In genomic region chr8:117712226-117712625, GRCm38 (mm10) we compare ENCODE assay signal across 29 mouse cellular contexts. TPM values are rescaled to one million over a fixed set of nuclear protein-coding genes. Genes with fewer than 3 reads are reported as not detected.
DNase-seq lines count a peak whose midpoint lies in the region; ATAC-seq and TF ChIP-seq lines count a peak whose summit lies in the region.
"Had no signal": no experiment of that assay in that cellular context is flagged by ENCODE, and none has a peak within 500 bp of the region (broad histone marks: within the 10 kb centered on the region; RNA-seq: fewer than 3 reads in every experiment).

No protein-coding gene starts in this region.

- TF ChIP-seq POLR2A in brain, embryonic 14.5 days (IDR thresholded peaks at IDR 0.05; ENCODE audit: borderline replicate concordance, extremely low read depth, insufficient read depth, insufficient read length, poor library complexity, severe bottlenecking) = no peak

- no peak overlapping the region for H3K27ac ChIP-seq in hindbrain, embryonic 11.5 days (ENCODE audit: low read depth, low read length)
- H3K27ac ChIP-seq in hindbrain, embryonic 16.5 days (ENCODE audit: low read depth, low read length) = no peak overlapping the region
- no peak overlapping the region for H3K27ac ChIP-seq in midbrain, embryonic 11.5 days (ENCODE audit: low read depth, low read length)
- H3K27ac ChIP-seq in midbrain, embryonic 16.5 days (ENCODE audit: low read length) = no peak overlapping the region
- no peak overlapping the region for H3K27ac ChIP-seq in embryonic facial prominence, embryonic 13.5 days
- no peak overlapping the region for H3K27ac ChIP-seq in kidney, embryonic 14.5 days (ENCODE audit: low read depth, low read length)
- H3K27ac ChIP-seq: heart, embryonic 15.5 days; hindbrain, embryonic 15.5 days; intestine, embryonic 15.5 days; liver, embryonic 14.5 days; neural tube, embryonic 12.5 days had no signal

- H3K36me3 ChIP-seq in hindbrain, embryonic 11.5 days (ENCODE audit: control insufficient read depth, insufficient read depth, low read length) = no peaks in the 10 kb centered on the region
- no peaks in the 10 kb centered on the region for H3K36me3 ChIP-seq in hindbrain, embryonic 16.5 days (ENCODE audit: control insufficient read depth, insufficient read depth, low read length)
- H3K36me3 ChIP-seq in midbrain, embryonic 11.5 days (ENCODE audit: control insufficient read depth, insufficient read depth, low read length) = no peaks in the 10 kb centered on the region
- no peaks in the 10 kb centered on the region for H3K36me3 ChIP-seq in midbrain, embryonic 16.5 days (ENCODE audit: control insufficient read depth, insufficient read depth, low read length)
- no peaks in the 10 kb centered on the region for H3K36me3 ChIP-seq in embryonic facial prominence, embryonic 13.5 days
- H3K36me3 ChIP-seq in kidney, embryonic 14.5 days (ENCODE audit: control insufficient read depth, insufficient read depth, low read length) = no peaks in the 10 kb centered on the region
- H3K36me3 ChIP-seq: heart, embryonic 15.5 days; hindbrain, embryonic 15.5 days; intestine, embryonic 15.5 days; neural tube, embryonic 12.5 days had no signal

- no peak for ATAC-seq in hindbrain, embryonic 11.5 days (ENCODE audit: low FRiP score)
- no peak for ATAC-seq in hindbrain, embryonic 16.5 days
- ATAC-seq in midbrain, embryonic 11.5 days (ENCODE audit: low FRiP score) = no peak
- no peak for ATAC-seq in midbrain, embryonic 16.5 days
- ATAC-seq in embryonic facial prominence, embryonic 13.5 days (ENCODE audit: insufficient number of reproducible peaks, insufficient read depth, low FRiP score, low TSS enrichment, low read depth) = 0 out of 2 replicates have a peak, but pooled peaks have one; percentile 32
- ATAC-seq in kidney, embryonic 14.5 days (ENCODE audit: low FRiP score, low TSS enrichment) = no peak
- ATAC-seq: forebrain, postnatal 0 days; intestine, embryonic 15.5 days had no signal

- H3K4me2 ChIP-seq in hindbrain, embryonic 11.5 days (replicated peaks; ENCODE audit: low read depth, low read length) = no peak overlapping the region
- no peak overlapping the region for H3K4me2 ChIP-seq in hindbrain, embryonic 16.5 days (ENCODE audit: low read length)
- H3K4me2 ChIP-seq in midbrain, embryonic 11.5 days = no peak overlapping the region
- no peak overlapping the region for H3K4me2 ChIP-seq in midbrain, embryonic 16.5 days (ENCODE audit: low read length)
- H3K4me2 ChIP-seq in embryonic facial prominence, embryonic 13.5 days = no peak overlapping the region
- no peak overlapping the region for H3K4me2 ChIP-seq in kidney, embryonic 14.5 days (replicated peaks; ENCODE audit: low read depth, low read length)
- H3K4me2 ChIP-seq: heart, embryonic 15.5 days; hindbrain, embryonic 15.5 days; intestine, embryonic 15.5 days; neural tube, embryonic 12.5 days had no signal

- no peak for TF ChIP-seq CTCF in brain, embryonic 14.5 days (IDR thresholded peaks at IDR 0.05; ENCODE audit: borderline replicate concordance, extremely low read depth, insufficient read depth, insufficient read length)

- WGBS in hindbrain, embryonic 11.5 days = 53% methylated on average over 5 of the region's 5 CpGs
- WGBS in hindbrain, embryonic 16.5 days = 31% methylated on average over 5 of the region's 5 CpGs
- 83% methylated on average over 5 of the region's 5 CpGs for WGBS in midbrain, embryonic 11.5 days
- WGBS in midbrain, embryonic 16.5 days = 50% methylated on average over 5 of the region's 5 CpGs
- 24% methylated on average over 5 of the region's 5 CpGs for WGBS in embryonic facial prominence, embryonic 13.5 days
- 51% methylated on average over 5 of the region's 5 CpGs for WGBS in kidney, embryonic 14.5 days

- DNase-seq in hindbrain, embryonic 11.5 days (ENCODE audit: low spot score) = peak; percentile 12
- DNase-seq in midbrain, embryonic 11.5 days (ENCODE audit: low spot score, missing footprints) = peak; percentile 73
- DNase-seq in brain, embryonic 14.5 days (ENCODE audit: low read depth) = peak; percentile 29
- no peak for DNase-seq in natural killer cell, adult 2 months (ENCODE audit: low spot score in 2 of 2)
- DNase-seq: adrenal gland, postnatal 36 days; cerebellum, adult 11 months; cerebellum, adult 9-11 months; forebrain, postnatal 0 days; gastrocnemius, postnatal 36 days; heart, postnatal 4 days; kidney, adult 8-10 months; kidney, postnatal 14 days; lung, postnatal 14 days; right cerebral cortex, postnatal 25 days; thymus, adult 18-20 months; thymus, postnatal 4 days had no signal

- H3K9ac ChIP-seq in hindbrain, embryonic 11.5 days (ENCODE audit: low read depth, low read length) = no peak overlapping the region
- H3K9ac ChIP-seq in hindbrain, embryonic 16.5 days (ENCODE audit: low read depth, low read length) = no peak overlapping the region
- H3K9ac ChIP-seq in midbrain, embryonic 11.5 days (ENCODE audit: low read length) = no peak overlapping the region
- no peak overlapping the region for H3K9ac ChIP-seq in midbrain, embryonic 16.5 days (ENCODE audit: low read depth, low read length)
- H3K9ac ChIP-seq in embryonic facial prominence, embryonic 13.5 days = no peak overlapping the region
- no peak overlapping the region for H3K9ac ChIP-seq in kidney, embryonic 14.5 days (ENCODE audit: low read depth, low read length)
- H3K9ac ChIP-seq: forebrain, postnatal 0 days; heart, embryonic 15.5 days; hindbrain, embryonic 15.5 days; intestine, embryonic 15.5 days; liver, embryonic 14.5 days; neural tube, embryonic 12.5 days had no signal

- no peaks in the 10 kb centered on the region for H3K9me3 ChIP-seq in hindbrain, embryonic 11.5 days (ENCODE audit: control insufficient read depth, low read length)
- H3K9me3 ChIP-seq in hindbrain, embryonic 16.5 days (ENCODE audit: control insufficient read depth, low read length) = no peaks in the 10 kb centered on the region
- H3K9me3 ChIP-seq in midbrain, embryonic 11.5 days (ENCODE audit: control insufficient read depth, low read length) = no peaks in the 10 kb centered on the region
- no peaks in the 10 kb centered on the region; the same call in 1 of the 2 replicates for H3K9me3 ChIP-seq in midbrain, embryonic 16.5 days (replicated peaks; ENCODE audit: control insufficient read depth, low read length, poor library complexity, severe bottlenecking)
- no peaks in the 10 kb centered on the region for H3K9me3 ChIP-seq in embryonic facial prominence, embryonic 13.5 days
- H3K9me3 ChIP-seq in kidney, embryonic 14.5 days (ENCODE audit: control insufficient read depth, low read length) = no peaks in the 10 kb centered on the region
- H3K9me3 ChIP-seq: heart, embryonic 15.5 days; hindbrain, embryonic 15.5 days; intestine, embryonic 15.5 days; neural tube, embryonic 12.5 days had no signal

- no peak overlapping the region for H3K4me3 ChIP-seq in hindbrain, embryonic 11.5 days (ENCODE audit: low read depth, low read length)
- H3K4me3 ChIP-seq in hindbrain, embryonic 16.5 days (ENCODE audit: low read length) = no peak overlapping the region
- H3K4me3 ChIP-seq in midbrain, embryonic 11.5 days (ENCODE audit: low read depth, low read length) = no peak overlapping the region
- H3K4me3 ChIP-seq in midbrain, embryonic 16.5 days (ENCODE audit: low read depth, low read length) = no peak overlapping the region
- no peak overlapping the region for H3K4me3 ChIP-seq in embryonic facial prominence, embryonic 13.5 days
- H3K4me3 ChIP-seq in kidney, embryonic 14.5 days (ENCODE audit: low read length) = no peak overlapping the region
- H3K4me3 ChIP-seq: heart, embryonic 15.5 days; hindbrain, embryonic 15.5 days; intestine, embryonic 15.5 days; megakaryocyte, embryonic 14.5 days; neural tube, embryonic 12.5 days had no signal

- H3K27me3 ChIP-seq in hindbrain, embryonic 11.5 days (ENCODE audit: control insufficient read depth, insufficient read depth, low read length) = no peaks in the 10 kb centered on the region
- H3K27me3 ChIP-seq in hindbrain, embryonic 16.5 days (replicated peaks; ENCODE audit: control insufficient read depth, insufficient read depth, low read length) = no peaks in the 10 kb centered on the region
- no peaks in the 10 kb centered on the region for H3K27me3 ChIP-seq in midbrain, embryonic 11.5 days (ENCODE audit: control insufficient read depth, insufficient read depth, low read length)
- H3K27me3 ChIP-seq in midbrain, embryonic 16.5 days (ENCODE audit: control insufficient read depth, insufficient read depth, low read depth, low read length) = no peaks in the 10 kb centered on the region
- H3K27me3 ChIP-seq in embryonic facial prominence, embryonic 13.5 days = no peaks in the 10 kb centered on the region
- H3K27me3 ChIP-seq in kidney, embryonic 14.5 days (ENCODE audit: control insufficient read depth, insufficient read depth, low read length) = no peaks in the 10 kb centered on the region
- H3K27me3 ChIP-seq: heart, embryonic 15.5 days; hindbrain, embryonic 15.5 days; intestine, embryonic 15.5 days; megakaryocyte, embryonic 14.5 days; neural tube, embryonic 12.5 days had no signal

- no peaks in the 10 kb centered on the region for H3K4me1 ChIP-seq in hindbrain, embryonic 11.5 days (replicated peaks; ENCODE audit: control insufficient read depth, insufficient read depth, low read length)
- no peaks in the 10 kb centered on the region for H3K4me1 ChIP-seq in hindbrain, embryonic 16.5 days (ENCODE audit: control insufficient read depth, insufficient read depth, low read depth, low read length)
- no peaks in the 10 kb centered on the region for H3K4me1 ChIP-seq in midbrain, embryonic 11.5 days (ENCODE audit: control insufficient read depth, insufficient read depth, low read length)
- H3K4me1 ChIP-seq in midbrain, embryonic 16.5 days (ENCODE audit: control insufficient read depth, insufficient read depth, low read length) = no peaks in the 10 kb centered on the region
- peaks cover 7% of the 10 kb centered on the region; the same call in 1 of the 2 replicates for H3K4me1 ChIP-seq in embryonic facial prominence, embryonic 13.5 days
- no peaks in the 10 kb centered on the region for H3K4me1 ChIP-seq in kidney, embryonic 14.5 days (ENCODE audit: control insufficient read depth, insufficient read depth, low read length)
- H3K4me1 ChIP-seq: heart, embryonic 15.5 days; hindbrain, embryonic 15.5 days; megakaryocyte, embryonic 14.5 days; neural tube, embryonic 12.5 days had no signal

RNA-seq across cellular contexts. Expression of gene Hsd17b2, which starts 10.5 kb away (rescaled TPM):
- polyA plus RNA-seq in hindbrain, embryonic 11.5 days (2014; fragmentation: Nextera tagmentation; extraction: Ambion mirVana) = not detected in 2 replicates
- polyA plus RNA-seq in hindbrain, embryonic 16.5 days (2015; fragmentation: Nextera tagmentation; extraction: Ambion mirVana) = 0.35 and 0.73 TPM in 2 replicates
- polyA plus RNA-seq in midbrain, embryonic 11.5 days (2014; fragmentation: Nextera tagmentation; extraction: Ambion mirVana) = not detected in 2 replicates
- 0.21 and 0.29 TPM in 2 replicates for polyA plus RNA-seq in midbrain, embryonic 16.5 days (2015; fragmentation: Nextera tagmentation; extraction: Ambion mirVana)
- polyA plus RNA-seq in brain, embryonic 14.5 days (2012; rRNA removed) = 0.08 TPM in 1 of 2 replicates, not detected in the other
- 0.73 and 1.7 TPM in 2 replicates for polyA plus RNA-seq in embryonic facial prominence, embryonic 13.5 days (2015; fragmentation: Nextera tagmentation; extraction: Ambion mirVana)
- 0.34 TPM in 1 of 2 replicates, not detected in the other for polyA plus RNA-seq in kidney, embryonic 14.5 days (2014; fragmentation: Nextera tagmentation; extraction: Ambion mirVana)
- polyA plus RNA-seq: forebrain, embryonic 11.5 days; forebrain, postnatal 0 days; heart, embryonic 15.5 days; limb, embryonic 11.5 days; neural tube, embryonic 12.5 days; spleen, adult 2 months had no signal

RNA-seq across cellular contexts. Expression of gene Sdr42e1, which starts 38.7 kb away (rescaled TPM):
- polyA plus RNA-seq in hindbrain, embryonic 11.5 days (2014; fragmentation: Nextera tagmentation; extraction: Ambion mirVana) = 0.74 and 1.1 TPM in 2 replicates
- 2.3 and 2.9 TPM in 2 replicates for polyA plus RNA-seq in hindbrain, embryonic 16.5 days (2015; fragmentation: Nextera tagmentation; extraction: Ambion mirVana)
- 0.11 and 0.52 TPM in 2 replicates for polyA plus RNA-seq in midbrain, embryonic 11.5 days (2014; fragmentation: Nextera tagmentation; extraction: Ambion mirVana)
- 2.8 and 4.0 TPM in 2 replicates for polyA plus RNA-seq in midbrain, embryonic 16.5 days (2015; fragmentation: Nextera tagmentation; extraction: Ambion mirVana)
- 1.7 and 1.8 TPM in 2 replicates for polyA plus RNA-seq in brain, embryonic 14.5 days (2012; rRNA removed)
- polyA plus RNA-seq in embryonic facial prominence, embryonic 13.5 days (2015; fragmentation: Nextera tagmentation; extraction: Ambion mirVana) = 2.4 and 3.1 TPM in 2 replicates
- polyA plus RNA-seq in kidney, embryonic 14.5 days (2014; fragmentation: Nextera tagmentation; extraction: Ambion mirVana) = 1.5 and 2.1 TPM in 2 replicates
- polyA plus RNA-seq: forebrain, embryonic 11.5 days had no signal

Comparison
In these comparisons a context has a peak if more than half of its experiments do, and no peak if none do; other contexts are left out.
1. DNase-seq: peak in hindbrain, embryonic 11.5 days (single experiment), midbrain, embryonic 11.5 days (single experiment) and brain, embryonic 14.5 days (single experiment); none in natural killer cell, adult 2 months (0 of 2).